Mouse (Mus musculus) heart, adult 2 months (tissue): ENCODE data around the gene Nrxn3.
A peak's percentile ranks its signal among the peaks of the same experiment; 100 is the strongest.

Experiments
- CTCF ChIP-seq: fragments of 200-600 bp; IDR thresholded peaks from 2 replicates; pipeline ENCODE4 v1.8.1; 2022; ENCODE audit warnings: antibody characterized with exemption, mild to moderate bottlenecking, moderate library complexity
- POLR2A ChIP-seq: fragments of 200-500 bp; IDR thresholded peaks from 2 replicates; pipeline ENCODE4 v1.6.1; 2011; ENCODE audit warnings: mild to moderate bottlenecking, low read depth, low read length, control low read depth; ENCODE audit not compliant: insufficient read depth

DNA sequence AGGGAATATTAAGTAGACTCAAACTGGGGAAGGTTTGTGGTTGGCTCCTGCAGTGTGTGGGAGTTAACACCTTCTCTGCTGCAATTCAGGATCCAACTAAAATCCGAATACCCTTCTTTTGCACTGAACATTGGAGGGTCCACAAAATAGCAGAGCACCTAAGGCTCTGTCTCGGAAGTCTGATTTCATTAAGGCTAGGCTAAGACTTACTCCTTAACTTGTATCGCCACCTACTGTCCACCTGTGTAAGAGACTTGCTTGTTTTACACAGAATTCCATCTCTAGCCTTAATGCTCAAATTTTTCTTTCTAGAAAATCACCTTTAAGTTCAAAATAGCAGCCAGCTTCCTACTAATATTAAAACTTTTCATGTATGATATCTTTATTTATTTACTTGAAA, 660.6 kb downstream of the Nrxn3 start:
- TF ChIP-seq CTCF (peak; percentile 33), POLR2A (no peak)
